Mouse (Mus musculus) G1E (cell line): ENCODE data around the gene Defb15.

Experiments used
- CTCF ChIP-seq: IDR thresholded peaks from 2 replicates; pipeline ENCODE4 v1.5.1; 2012; ENCODE audit warnings: low read depth, low read length, inconsistent platforms, mixed read lengths
- POLR2AphosphoS5 ChIP-seq: IDR thresholded peaks from 2 replicates; pipeline ENCODE4 v1.6.1; 2012; ENCODE audit warnings: low read depth, low read length, inconsistent platforms; ENCODE audit not compliant: insufficient replicate concordance

- TF ChIP-seq CTCF: no peak
- no peak for TF ChIP-seq POLR2AphosphoS5
These were observed 23.8 kb upstream of the Defb15 start for GRCm38 (mm10) chr8:21956336-21956735.
